Mouse (Mus musculus) ES-Bruce4 (cell line): ENCODE results near the gene Sec14l2. TPM values are rescaled to one million over a fixed set of nuclear protein-coding genes. Genes with fewer than 3 reads are reported as not detected.

Source experiments
- H3K27ac ChIP-seq: 2 replicates; pipeline ENCODE4 v1.5.1; 2012; ENCODE audit warnings: low read length, inconsistent platforms; ENCODE audit not compliant: insufficient read depth
- H3K27me3 ChIP-seq: 2 replicates; pipeline ENCODE4 v1.6.1; 2012; ENCODE audit warnings: mild to moderate bottlenecking, low read length, inconsistent platforms; ENCODE audit not compliant: control insufficient read depth, poor library complexity, insufficient read depth, severe bottlenecking
- H3K36me3 ChIP-seq: 2 replicates; pipeline ENCODE4 v1.6.1; 2012; ENCODE audit warnings: inconsistent platforms, mild to moderate bottlenecking, low read length, moderate library complexity; ENCODE audit not compliant: control insufficient read depth, poor library complexity, insufficient read depth, severe bottlenecking
- H3K4me1 ChIP-seq: one replicate; pipeline ENCODE4 v1.8.1; 2011; ENCODE audit warnings: low read length; ENCODE audit not compliant: control insufficient read depth, insufficient read depth
- H3K4me3 ChIP-seq: 2 replicates; pipeline ENCODE4 v1.5.1; 2011; ENCODE audit warnings: low read depth, mild to moderate bottlenecking, low read length
- H3K9ac ChIP-seq: 2 replicates; pipeline ENCODE4 v1.6.1; 2012; ENCODE audit warnings: low read depth, mild to moderate bottlenecking, inconsistent platforms; ENCODE audit not compliant: poor library complexity, severe bottlenecking
- H3K9me3 ChIP-seq: replicated peaks from 2 replicates; pipeline ENCODE4 v1.6.1; 2012; ENCODE audit warnings: mild to moderate bottlenecking, low read length, inconsistent platforms; ENCODE audit not compliant: control insufficient read depth, poor library complexity, insufficient read depth, severe bottlenecking
- CTCF ChIP-seq: IDR thresholded peaks from one replicate; pipeline ENCODE4 v1.8.1; 2011; ENCODE audit warnings: low read depth, low read length
- EP300 ChIP-seq: IDR thresholded peaks from 2 replicates; pipeline ENCODE4 v1.6.1; 2011; ENCODE audit warnings: low read depth, low read length; ENCODE audit not compliant: insufficient read depth
- POLR2A ChIP-seq: IDR thresholded peaks from one replicate; pipeline ENCODE4 v1.8.1; 2011; ENCODE audit warnings: low read length; ENCODE audit not compliant: insufficient read depth
- polyA plus RNA-seq: library from polyadenylated mRNA; stranded (reverse); fragments of >200 nt; gene quantifications from 2 replicates; pipeline ENCODE4 v1.2.4, GENCODE M21; 2011; ENCODE audit warnings: low read depth; ENCODE audit not compliant: missing spikeins, insufficient read depth, insufficient read length

Gene Sec14l2
- polyA plus RNA-seq, 1 experiment = 5.4 TPM

DNA sequence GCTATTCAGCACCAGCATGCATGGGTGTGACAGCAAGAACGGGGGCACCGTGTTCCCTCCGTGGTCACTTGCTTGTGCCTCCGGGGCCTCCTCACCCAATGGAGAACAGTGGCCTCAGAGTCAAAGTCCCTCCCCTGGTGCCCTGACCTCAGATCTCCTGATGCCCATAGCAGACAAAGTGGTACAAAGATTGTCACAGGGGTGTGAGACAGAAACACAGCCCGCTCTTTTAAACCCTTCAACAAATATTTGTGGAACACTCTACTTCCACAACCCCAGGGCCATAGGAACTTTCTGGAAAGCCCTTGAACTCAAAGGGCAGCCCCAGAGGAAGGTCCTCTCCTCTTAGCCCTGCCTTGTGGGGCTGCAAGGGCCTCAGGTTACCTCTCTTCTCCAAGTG lies 989 bp downstream of the Sec14l2 start:
- Histone ChIP-seq H3K4me3 (0 out of 2 replicates have a peak overlapping the region, but pooled peaks have one; percentile 34), H3K36me3 (no peaks in the 10 kb centered on the region), H3K27me3 (no peaks in the 10 kb centered on the region), H3K27ac (no peak overlapping the region), H3K9ac (no peak overlapping the region), H3K4me1 (no peaks in the 10 kb centered on the region), H3K9me3 (no peaks in the 10 kb centered on the region)
- no peak for TF ChIP-seq EP300
- TF ChIP-seq POLR2A = no peak
- TF ChIP-seq CTCF = no peak

DNA sequence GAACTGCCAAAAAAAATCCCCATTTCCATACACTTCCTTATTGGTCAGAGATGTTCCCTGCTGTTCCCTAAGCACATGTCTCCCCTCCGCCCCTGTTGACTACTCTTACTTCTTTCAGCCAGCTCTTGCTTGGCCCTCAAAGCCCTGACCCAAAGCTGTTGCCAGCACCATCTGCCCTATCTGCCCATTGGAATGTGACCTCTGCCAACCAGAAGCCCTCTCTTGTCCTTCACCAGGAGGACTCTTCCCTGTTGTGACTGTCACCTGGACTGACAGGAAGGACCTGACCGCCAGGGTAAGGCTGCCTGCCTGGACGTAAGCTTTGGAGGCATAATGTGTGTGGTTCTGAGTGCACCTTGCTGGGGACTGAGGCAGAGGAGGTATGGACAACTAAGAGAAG lies 1.5 kb downstream of the Sec14l2 start:
- Histone ChIP-seq H3K27me3 (no peaks in the 10 kb centered on the region), H3K4me1 (no peaks in the 10 kb centered on the region), H3K27ac (no peak overlapping the region), H3K36me3 (no peaks in the 10 kb centered on the region), H3K9me3 (no peaks in the 10 kb centered on the region), H3K9ac (no peak overlapping the region), H3K4me3 (no peak overlapping the region)
- TF ChIP-seq EP300 (no peak), POLR2A (no peak), CTCF (no peak)

DNA sequence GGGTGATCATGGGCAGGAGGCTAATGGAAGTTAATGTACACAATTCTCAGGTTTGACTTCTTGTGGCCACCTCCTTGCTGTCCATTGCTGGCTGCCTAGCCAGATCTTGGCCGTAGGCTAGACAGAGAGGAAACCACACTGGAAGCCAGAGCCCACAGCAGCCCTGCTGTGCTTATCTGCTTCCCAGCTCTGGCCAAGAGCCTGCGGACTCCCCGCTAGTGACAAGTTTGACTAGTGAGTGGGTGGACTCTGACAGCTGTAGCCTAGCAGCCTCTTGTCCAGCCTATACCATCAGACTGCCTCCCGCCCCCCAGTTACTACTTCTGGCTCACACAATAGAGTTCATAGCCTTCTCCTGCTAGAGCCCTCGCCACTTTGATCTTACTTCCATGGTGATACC lies 3.6 kb downstream of the Sec14l2 start:
- TF ChIP-seq EP300 = no peak
- TF ChIP-seq CTCF = no peak
- no peak for TF ChIP-seq POLR2A
- H3K4me3 ChIP-seq = no peak overlapping the region
- no peaks in the 10 kb centered on the region for H3K36me3 ChIP-seq
- no peak overlapping the region for H3K27ac ChIP-seq
- no peaks in the 10 kb centered on the region for H3K4me1 ChIP-seq
- no peak overlapping the region for H3K9ac ChIP-seq
- no peaks in the 10 kb centered on the region for H3K9me3 ChIP-seq
- H3K27me3 ChIP-seq = no peaks in the 10 kb centered on the region

DNA sequence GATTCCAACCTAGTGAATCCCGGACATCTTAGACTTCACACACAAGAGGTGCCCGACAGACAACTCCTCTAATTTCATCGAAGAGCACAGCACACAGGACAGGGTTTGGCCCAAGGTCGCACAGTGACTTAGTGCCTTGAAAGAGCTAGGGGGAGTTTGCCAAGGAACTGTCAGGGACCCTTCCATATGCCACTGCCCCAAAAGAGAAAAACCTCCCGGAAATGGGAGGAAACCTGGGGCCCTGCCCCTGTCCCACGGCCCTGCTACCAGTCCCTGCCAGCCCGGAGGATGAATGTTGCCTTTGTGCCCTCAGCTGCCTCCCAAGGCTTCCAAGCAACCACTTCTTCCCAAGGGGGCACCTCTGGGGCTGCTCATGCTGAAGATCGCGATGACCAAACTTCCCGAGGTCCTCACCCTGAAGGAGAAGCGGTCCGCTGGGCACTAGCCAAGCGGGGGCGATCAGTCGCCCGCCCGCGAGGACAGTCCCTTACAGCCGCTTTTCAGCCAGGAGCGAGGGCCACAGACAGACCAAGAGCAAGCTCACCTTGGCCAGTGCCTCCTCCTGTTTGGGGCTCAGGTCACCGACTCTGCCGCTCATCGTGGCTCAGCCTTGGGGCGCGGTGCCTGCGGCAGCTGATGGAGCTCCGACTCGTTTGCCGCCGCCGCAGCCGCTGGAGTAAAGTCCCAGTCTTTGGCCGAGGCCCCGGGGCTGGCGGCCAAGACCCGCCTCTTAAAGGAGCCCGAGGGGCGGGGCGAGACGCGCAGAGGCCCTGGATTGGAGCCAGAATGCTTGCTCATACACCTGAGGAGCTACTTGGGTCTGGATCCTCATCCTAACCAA lies 4.9 kb downstream of the Sec14l2 start:
- H3K9ac ChIP-seq = peak overlapping the region; percentile 58
- H3K36me3 ChIP-seq = no peaks in the 10 kb centered on the region
- no peaks in the 10 kb centered on the region for H3K4me1 ChIP-seq
- no peaks in the 10 kb centered on the region for H3K27me3 ChIP-seq
- peak overlapping the region; percentile 66 for H3K4me3 ChIP-seq
- H3K9me3 ChIP-seq = no peaks in the 10 kb centered on the region
- no peak overlapping the region for H3K27ac ChIP-seq
- TF ChIP-seq CTCF (no peak), POLR2A (no peak), EP300 (no peak)

DNA sequence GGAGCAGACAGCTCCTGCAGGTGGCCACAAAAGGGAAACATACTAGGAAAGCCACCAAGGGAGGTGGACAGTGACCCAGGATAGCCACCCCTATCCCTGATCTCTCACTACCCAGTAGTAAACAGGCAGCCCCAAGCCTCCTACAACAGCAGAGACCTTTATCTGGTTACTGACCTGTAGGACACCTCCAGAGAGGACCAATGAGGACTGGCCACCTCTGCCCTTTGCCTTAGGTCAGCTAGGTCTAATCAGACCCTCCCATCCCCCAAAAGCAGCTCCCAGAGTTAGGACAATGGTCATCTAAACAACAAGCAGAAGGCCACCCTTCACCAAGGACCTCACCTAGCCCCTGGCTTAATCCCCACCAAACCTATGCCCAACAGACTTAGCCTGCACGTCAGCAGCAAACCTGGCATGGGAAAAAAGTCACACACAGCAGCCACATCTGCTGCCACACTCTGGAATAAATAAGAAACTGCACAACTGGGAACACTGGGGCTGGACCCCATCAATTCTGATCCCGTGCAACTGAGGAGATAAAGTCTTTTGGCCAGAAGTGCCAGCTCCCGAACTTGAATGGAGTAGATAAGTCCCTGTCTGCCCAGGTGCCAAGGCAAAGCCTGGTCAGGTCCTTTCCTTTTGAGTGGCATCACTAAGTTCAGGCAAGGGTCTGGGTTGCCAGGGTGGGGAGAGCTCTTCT lies 5.7 kb downstream of the Sec14l2 start:
- Histone ChIP-seq H3K27ac (no peak overlapping the region), H3K4me3 (no peak overlapping the region), H3K4me1 (no peaks in the 10 kb centered on the region), H3K27me3 (no peaks in the 10 kb centered on the region), H3K9ac (no peak overlapping the region), H3K9me3 (no peaks in the 10 kb centered on the region), H3K36me3 (no peaks in the 10 kb centered on the region)
- TF ChIP-seq CTCF = no peak
- no peak for TF ChIP-seq POLR2A
- no peak for TF ChIP-seq EP300
